Mouse (Mus musculus) limb, embryonic 14.5 days (tissue): Measurements from ENCODE around the gene Dennd1a. TPM values are rescaled to one million over a fixed set of nuclear protein-coding genes. Genes with fewer than 3 reads are reported as not detected.

Experiments
- ATAC-seq: fragments of 200-750 bp; cut with Nextera tagmentation; 2 replicates; pipeline ENCODE4 v1.8.0; 2017; ENCODE audit warnings: low read depth, moderate number of reproducible peaks, moderate TSS enrichment; ENCODE audit not compliant: low FRiP score
- DNase-seq: peaks from one replicate; pipeline ENCODE4 v3.0.0-alpha.2; 2015; ENCODE audit warnings: low spot score
- H3K27ac ChIP-seq: fragments of 300-500 bp; sonication (generic); replicated peaks from 2 replicates; pipeline ENCODE4 v1.5.1; 2014; ENCODE audit warnings: low read depth, mild to moderate bottlenecking, low read length, moderate library complexity, mixed read lengths
- H3K27me3 ChIP-seq: fragments of 300-500 bp; sonication (generic); 2 replicates; pipeline ENCODE4 v1.6.1; 2014; ENCODE audit warnings: low read length, mixed read lengths; ENCODE audit not compliant: control insufficient read depth, insufficient read depth
- H3K36me3 ChIP-seq: fragments of 300-500 bp; sonication (generic); 2 replicates; pipeline ENCODE4 v1.6.1; 2014; ENCODE audit warnings: mild to moderate bottlenecking, low read length, moderate library complexity, mixed read lengths; ENCODE audit not compliant: control insufficient read depth, insufficient read depth
- H3K4me1 ChIP-seq: fragments of 300-500 bp; sonication (generic); 2 replicates; pipeline ENCODE4 v1.6.1; 2014; ENCODE audit warnings: antibody characterized with exemption, low read length, mixed read lengths; ENCODE audit not compliant: control insufficient read depth, insufficient read depth
- H3K4me2 ChIP-seq: fragments of 300-500 bp; sonication (generic); replicated peaks from 2 replicates; pipeline ENCODE4 v1.6.1; 2014; ENCODE audit warnings: low read depth, mild to moderate bottlenecking, low read length, moderate library complexity; ENCODE audit not compliant: severe bottlenecking
- H3K4me3 ChIP-seq: fragments of 300-500 bp; sonication (generic); replicated peaks from 2 replicates; pipeline ENCODE4 v1.5.1; 2014; ENCODE audit warnings: low read length
- H3K9ac ChIP-seq: fragments of 300-500 bp; sonication (generic); 2 replicates; pipeline ENCODE4 v1.6.1; 2014; ENCODE audit warnings: mild to moderate bottlenecking, low read depth, low read length, moderate library complexity; ENCODE audit not compliant: severe bottlenecking
- H3K9me3 ChIP-seq: fragments of 300-500 bp; sonication (generic); 2 replicates; pipeline ENCODE4 v1.6.1; 2016; ENCODE audit warnings: low read length; ENCODE audit not compliant: control insufficient read depth
- POLR2A ChIP-seq: fragments of 200-500 bp; IDR thresholded peaks from 2 replicates; pipeline ENCODE4 v1.8.0; 2012; ENCODE audit warnings: inconsistent platforms, mild to moderate bottlenecking, moderate library complexity, borderline replicate concordance; ENCODE audit not compliant: insufficient read depth, insufficient read length; ENCODE audit errors: extremely low read depth
- WGBS: fragments of 180-500 bp; shearing (Covaris S2); extraction: QIAGEN DNeasy Blood & Tissue Kit; methylation state at CpG from one replicate; pipeline ENCODE4 v1.1.7; 2014; 5-methylcytosine and 5-hydroxymethylcytosine counted together
- polyA plus RNA-seq, 2 experiments: library from polyadenylated mRNA; depleted of rRNA in 1 of 2; stranded (reverse) in 1 of 2; unstranded in 1 of 2; fragments of >200 nt; fragmentation: Nextera tagmentation in 1 of 2; extraction: Ambion mirVana in 1 of 2; gene quantifications; 2 replicates each; pipeline versions ENCODE4 v1.2.1 to v1.2.3; 2012 to 2014

The Dennd1a gene
- polyA plus RNA-seq, 2 experiments, result 11.8 to 22.9 TPM

DNA sequence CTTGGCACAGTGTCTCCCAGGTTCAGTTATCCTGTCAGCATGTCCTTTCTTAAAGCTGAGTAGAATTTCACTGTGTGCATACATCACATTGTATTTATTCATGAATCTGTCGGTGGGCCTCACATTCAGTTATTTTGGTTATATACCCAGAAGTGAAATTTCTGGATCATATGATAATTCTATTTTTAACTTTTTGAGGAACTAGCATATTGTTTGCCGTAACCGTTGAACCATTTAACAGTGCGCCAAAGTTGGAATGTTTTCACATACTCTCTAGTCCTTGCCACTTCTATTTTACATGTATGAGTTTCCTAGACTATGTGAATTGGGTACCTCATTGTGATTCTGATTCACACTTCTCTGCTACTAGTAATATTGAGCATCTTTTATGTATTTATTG is 8.7 kb upstream of the Dennd1a start:
- Histone ChIP-seq H3K27ac (no peak overlapping the region), H3K36me3 (no peaks in the 10 kb centered on the region), H3K4me1 (no peaks in the 10 kb centered on the region), H3K27me3 (no peaks in the 10 kb centered on the region), H3K4me2 (no peak overlapping the region), H3K9ac (no peak overlapping the region), H3K9me3 (no peaks in the 10 kb centered on the region), H3K4me3 (no peak overlapping the region)
- DNase-seq, result no peak
- WGBS, result 95% methylated on average over 4 of the region's 4 CpGs
- ATAC-seq, result no peak
- no peak for TF ChIP-seq POLR2A

DNA sequence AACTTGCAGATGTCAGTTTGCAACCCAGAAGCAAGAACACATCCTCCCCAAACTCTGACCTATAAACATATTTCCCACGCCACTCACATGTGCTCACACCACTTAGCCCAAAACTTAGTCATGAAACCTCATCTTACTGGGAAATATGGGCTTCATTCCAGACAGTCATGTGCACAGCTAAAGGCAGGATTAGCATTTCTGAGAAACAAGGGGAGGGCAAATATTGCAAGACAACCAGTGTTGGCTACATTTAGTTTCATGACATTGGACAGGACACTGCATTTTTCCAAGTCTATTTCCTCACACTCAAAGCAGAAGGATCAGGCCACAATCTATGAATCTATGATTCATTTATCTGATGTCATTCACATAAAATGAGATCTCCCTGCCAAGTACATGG is 4.3 kb upstream of the Dennd1a start:
- H3K36me3 ChIP-seq, result no peaks in the 10 kb centered on the region
- no peak for DNase-seq
- no peaks in the 10 kb centered on the region for H3K27me3 ChIP-seq
- 84% methylated on average over 1 of the region's 1 CpGs for WGBS
- ATAC-seq, result no peak
- no peak overlapping the region for H3K4me3 ChIP-seq
- no peak for TF ChIP-seq POLR2A
- 0 out of 2 replicates have a peak, but pooled peaks cover 5% of the 10 kb centered on the region for H3K4me1 ChIP-seq
- H3K9me3 ChIP-seq, result no peaks in the 10 kb centered on the region
- no peak overlapping the region for H3K9ac ChIP-seq
- H3K4me2 ChIP-seq, result no peak overlapping the region
- H3K27ac ChIP-seq, result no peak overlapping the region

- no peak overlapping the region for H3K9ac ChIP-seq
- no peak overlapping the region for H3K4me2 ChIP-seq
- DNase-seq (no peak), ATAC-seq (no peak)
- H3K27ac ChIP-seq, result no peak overlapping the region
- H3K4me1 ChIP-seq, result 0 out of 2 replicates have a peak, but pooled peaks cover 12% of the 10 kb centered on the region
- no peak overlapping the region for H3K4me3 ChIP-seq
- 35% methylated on average over 2 of the region's 2 CpGs for WGBS
- no peak for TF ChIP-seq POLR2A
- no peaks in the 10 kb centered on the region for H3K27me3 ChIP-seq
- no peaks in the 10 kb centered on the region for H3K36me3 ChIP-seq
- H3K9me3 ChIP-seq, result no peaks in the 10 kb centered on the region
These were observed 1.0 kb upstream of the Dennd1a start for GRCm38 (mm10) chr2:38288226-38288625.

DNA sequence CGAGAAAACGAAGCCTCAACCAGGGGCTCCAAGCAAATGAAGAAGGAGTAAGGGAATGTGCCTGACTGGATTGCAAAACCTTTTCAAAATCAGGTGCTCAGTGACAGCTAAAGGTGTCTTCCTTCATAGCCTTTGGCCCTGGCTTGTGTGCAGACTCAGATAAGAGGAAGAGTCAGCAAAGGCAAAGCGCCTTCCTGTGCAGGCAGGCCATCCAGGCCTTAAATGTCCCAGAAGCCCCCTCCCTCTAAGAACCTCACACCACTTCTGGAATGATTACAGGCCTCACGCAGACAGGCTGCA is 807 bp downstream of the Dennd1a start:
- no peaks in the 10 kb centered on the region for H3K27me3 ChIP-seq
- TF ChIP-seq POLR2A, result no peak
- H3K9me3 ChIP-seq, result no peaks in the 10 kb centered on the region
- peak overlapping the region; percentile 65 for H3K4me2 ChIP-seq
- peak overlapping the region; percentile 86; the same call in 1 of the 2 replicates for H3K27ac ChIP-seq
- H3K4me1 ChIP-seq, result 0 out of 2 replicates have a peak, but pooled peaks cover 12% of the 10 kb centered on the region
- WGBS, result 10% methylated on average over 4 of the region's 4 CpGs
- H3K9ac ChIP-seq, result peak overlapping the region; percentile 93
- ATAC-seq (no peak), DNase-seq (no peak)
- no peaks in the 10 kb centered on the region for H3K36me3 ChIP-seq
- peak overlapping the region; percentile 82 for H3K4me3 ChIP-seq

DNA sequence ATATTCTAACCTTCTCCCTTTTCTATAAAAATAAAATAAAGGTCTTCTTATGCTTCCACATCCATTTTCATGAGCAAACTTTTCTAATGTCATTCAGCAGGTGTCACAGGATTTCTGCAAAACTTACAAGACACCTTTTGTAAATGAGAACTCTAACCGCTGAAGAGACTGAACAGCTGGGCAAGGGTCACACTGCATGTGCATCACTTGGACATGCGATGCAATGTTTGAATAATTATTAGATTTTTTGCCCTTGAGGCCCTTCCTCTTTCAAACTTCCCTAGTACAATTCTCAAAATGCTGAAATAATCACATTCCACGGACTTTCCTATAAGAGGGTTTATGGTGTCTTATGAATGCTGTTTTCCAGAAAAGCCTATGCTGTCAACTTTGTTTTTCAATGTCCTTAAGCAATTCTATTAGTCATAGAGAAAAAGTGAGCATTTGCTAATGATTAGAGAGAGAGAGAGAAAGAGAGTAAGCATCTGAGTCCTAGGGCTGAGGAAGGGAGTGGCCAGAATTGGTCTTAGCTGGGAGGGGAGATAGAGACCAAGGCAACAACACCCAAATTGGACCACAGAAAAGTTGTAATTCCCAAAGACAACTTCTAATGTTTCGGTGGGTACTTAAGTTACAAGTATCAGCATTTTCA is 1.3 kb downstream of the Dennd1a start:
- DNase-seq (no peak), ATAC-seq (no peak)
- H3K27ac ChIP-seq, result no peak overlapping the region
- H3K4me3 ChIP-seq, result peak overlapping the region; percentile 82
- H3K27me3 ChIP-seq, result no peaks in the 10 kb centered on the region
- peak overlapping the region; percentile 93 for H3K9ac ChIP-seq
- 50% methylated on average over 4 of the region's 4 CpGs for WGBS
- peak overlapping the region; percentile 65 for H3K4me2 ChIP-seq
- H3K9me3 ChIP-seq, result no peaks in the 10 kb centered on the region
- H3K4me1 ChIP-seq, result 0 out of 2 replicates have a peak, but pooled peaks cover 12% of the 10 kb centered on the region
- H3K36me3 ChIP-seq, result no peaks in the 10 kb centered on the region
- TF ChIP-seq POLR2A, result no peak
